Mouse (Mus musculus) lung, postnatal 25 days (tissue): ENCODE data around the gene Hoxc6.

Experiments
- DNase-seq: peaks from one replicate; pipeline ENCODE4 v3.0.0; 2022; ENCODE audit warnings: low spot score

Hoxc6 gene

GRCm38 (mm10) chr15:103040601-103041000 is 42.5 kb downstream of the Hoxc6 start:
- DNase-seq, result no peak

- DNase-seq, result no peak
These were observed 43.6 kb downstream of the Hoxc6 start for GRCm38 (mm10) chr15:103041613-103042012.

GRCm38 (mm10) chr15:103042209-103042608 is 44.2 kb downstream of the Hoxc6 start:
- no peak for DNase-seq

- no peak for DNase-seq
These were observed 53.6 kb downstream of the Hoxc6 start for GRCm38 (mm10) chr15:103051670-103052069.

GRCm38 (mm10) chr15:103053210-103053609 is 55.2 kb downstream of the Hoxc6 start:
- DNase-seq, result no peak

GRCm38 (mm10) chr15:103056396-103056795 is 58.3 kb downstream of the Hoxc6 start:
- DNase-seq, result no peak

GRCm38 (mm10) chr15:103058715-103059114 is 60.7 kb downstream of the Hoxc6 start:
- no peak for DNase-seq

GRCm38 (mm10) chr15:103059393-103059992 is 61.4 kb downstream of the Hoxc6 start:
- DNase-seq, result no peak

- DNase-seq, result no peak
These were observed 61.9 kb downstream of the Hoxc6 start for GRCm38 (mm10) chr15:103060021-103060340.

- DNase-seq, result no peak
These were observed 62.5 kb downstream of the Hoxc6 start for GRCm38 (mm10) chr15:103060341-103061130.

GRCm38 (mm10) chr15:103061131-103061825 is 63.2 kb downstream of the Hoxc6 start:
- DNase-seq, result no peak
